Comparison of ENCODE assay signal across 15 mouse cellular contexts in the genomic region with DNA sequence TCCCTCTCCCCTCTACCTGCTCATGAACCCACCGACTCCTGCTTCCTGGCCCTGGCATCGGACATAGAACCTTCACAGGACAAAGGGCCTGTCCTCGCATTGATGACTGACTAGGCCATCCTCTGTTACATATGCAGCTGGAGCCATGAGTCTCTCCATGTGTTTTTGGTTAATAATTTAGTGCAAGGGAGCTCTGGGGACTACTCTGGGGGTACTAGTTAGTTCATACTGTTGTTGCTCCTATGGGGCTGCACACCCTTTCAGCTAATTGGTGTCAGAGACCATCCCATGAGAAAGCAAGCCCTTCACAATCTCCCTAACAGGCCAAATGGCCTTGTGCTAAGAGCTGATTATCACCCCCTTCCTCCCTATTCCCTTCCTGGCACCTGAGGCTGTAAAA.
"Had no signal": no experiment of that assay in that cellular context is flagged by ENCODE, and none has a peak within 500 bp of the region (broad histone marks: within the 10 kb centered on the region; RNA-seq: fewer than 3 reads in every experiment).

No protein-coding gene starts in this region.

- H3K27me3 ChIP-seq: neural tube, embryonic 13.5 days; stomach, embryonic 15.5 days had no signal

- H3K4me2 ChIP-seq: neural tube, embryonic 13.5 days; stomach, embryonic 15.5 days had no signal

- H3K4me3 ChIP-seq: neural tube, embryonic 13.5 days; stomach, embryonic 15.5 days had no signal

- H3K9ac ChIP-seq: neural tube, embryonic 13.5 days; stomach, embryonic 15.5 days had no signal

- DNase-seq: retina, postnatal 1 day; right cerebral cortex, adult 18-20 months; right cerebral cortex, postnatal 14 days; right cerebral cortex, postnatal 25 days; right cerebral cortex, postnatal 4 days; spleen, adult 18-20 months; thymus, adult 18-20 months; thymus, adult 2 months; thymus, postnatal 14 days; thymus, postnatal 25 days; thymus, postnatal 36 days; thymus, postnatal 4 days had no signal

- H3K9me3 ChIP-seq: neural tube, embryonic 13.5 days; stomach, embryonic 15.5 days had no signal

- H3K36me3 ChIP-seq: neural tube, embryonic 13.5 days; stomach, embryonic 15.5 days had no signal

- H3K4me1 ChIP-seq: neural tube, embryonic 13.5 days; stomach, embryonic 15.5 days had no signal

- H3K27ac ChIP-seq: neural tube, embryonic 13.5 days; stomach, embryonic 15.5 days; stomach, postnatal 0 days had no signal
